Mouse (Mus musculus): ENCODE results near the gene Casr.

Gene Casr

GRCm38 (mm10) chr16:36516355-36516754, 45.6 kb downstream of the Casr start:
- no peak for DNase-seq (ENCODE audit: low spot score)

GRCm38 (mm10) chr16:36507300-36507699, 54.6 kb downstream of the Casr start:
- no peak for DNase-seq (ENCODE audit: low spot score)

- DNase-seq (ENCODE audit: low spot score): no peak
These were observed 55.1 kb downstream of the Casr start for GRCm38 (mm10) chr16:36506827-36507226.

GRCm38 (mm10) chr16:36505913-36506312, 56.0 kb downstream of the Casr start:
- no peak for DNase-seq (ENCODE audit: low spot score)

- DNase-seq (ENCODE audit: low spot score): no peak
These were observed 56.8 kb downstream of the Casr start for GRCm38 (mm10) chr16:36505134-36505533.

GRCm38 (mm10) chr16:36502286-36502685, 59.7 kb downstream of the Casr start:
- DNase-seq (ENCODE audit: low spot score): no peak

GRCm38 (mm10) chr16:36492420-36492819, 69.5 kb downstream of the Casr start:
- no peak for DNase-seq (ENCODE audit: low spot score)

GRCm38 (mm10) chr16:36476866-36477265, 85.1 kb downstream of the Casr start:
- DNase-seq (ENCODE audit: low spot score): no peak

GRCm38 (mm10) chr16:36475530-36475929, 86.4 kb downstream of the Casr start:
- DNase-seq (ENCODE audit: low spot score): no peak

GRCm38 (mm10) chr16:36474849-36475248, 87.1 kb downstream of the Casr start:
- DNase-seq (ENCODE audit: low spot score): no peak

GRCm38 (mm10) chr16:36473217-36474216, 88.4 kb downstream of the Casr start:
- DNase-seq (ENCODE audit: low spot score): no peak

GRCm38 (mm10) chr16:36471066-36471633, 90.8 kb downstream of the Casr start:
- no peak for DNase-seq (ENCODE audit: low spot score)

GRCm38 (mm10) chr16:36469955-36470478, 91.9 kb downstream of the Casr start:
- DNase-seq (ENCODE audit: low spot score): no peak

GRCm38 (mm10) chr16:36469367-36469766, 92.6 kb downstream of the Casr start:
- no peak for DNase-seq (ENCODE audit: low spot score)

- DNase-seq (ENCODE audit: low spot score): no peak
These were observed 93.1 kb downstream of the Casr start for GRCm38 (mm10) chr16:36468862-36469261.

GRCm38 (mm10) chr16:36467936-36468335, 94.0 kb downstream of the Casr start:
- no peak for DNase-seq (ENCODE audit: low spot score)

- no peak for DNase-seq (ENCODE audit: low spot score)
These were observed 96.5 kb downstream of the Casr start for GRCm38 (mm10) chr16:36465436-36465835.

- DNase-seq (ENCODE audit: low spot score): no peak
These were observed 97.9 kb downstream of the Casr start for GRCm38 (mm10) chr16:36464076-36464475.

- DNase-seq (ENCODE audit: low spot score): no peak
These were observed 101.5 kb downstream of the Casr start for GRCm38 (mm10) chr16:36460426-36460825.

GRCm38 (mm10) chr16:36455342-36455802, 106.6 kb downstream of the Casr start, which contains the start of gene Stfa3:
TSS of gene Stfa3 (minus strand) at chr16:36455392.
- DNase-seq (ENCODE audit: low spot score): no peak

Measured in yolk sac, embryonic 10.5 days (tissue).